Mouse (Mus musculus): ENCODE measurements around the gene Mov10l1. TPM values are rescaled to one million over a fixed set of nuclear protein-coding genes. Genes with fewer than 3 reads are reported as not detected.

The Mov10l1 gene
- not detected in 2 replicates for polyA plus RNA-seq (2012; rRNA removed)

GRCm38 (mm10) chr15:88982534-88983079 lies at the start of gene Mov10l1:
TSS of gene Mov10l1 (plus strand) at chr15:88982909.
- H3K27me3 ChIP-seq (ENCODE audit: control insufficient read depth, insufficient read depth, low read length): no peaks in the 10 kb centered on the region
- no peaks in the 10 kb centered on the region for H3K36me3 ChIP-seq (ENCODE audit: control insufficient read depth, insufficient read depth, low read length)
- H3K4me1 ChIP-seq (ENCODE audit: control insufficient read depth, insufficient read depth, insufficient read length, low read length): no peaks in the 10 kb centered on the region
- no peak for TF ChIP-seq POLR2A (IDR thresholded peaks at IDR 0.05; ENCODE audit: low read depth, low read length)
- TF ChIP-seq CTCF (IDR thresholded peaks at IDR 0.05; ENCODE audit: extremely low read depth, insufficient read length, insufficient replicate concordance, low read depth, low read length): no peak
- 91% methylated on average over 31 of the region's 31 CpGs for WGBS
- H3K27ac ChIP-seq (ENCODE audit: insufficient read depth, low read depth, low read length): no peak within 1 kb of the TSS
- no peak within 1 kb of the TSS for H3K4me3 ChIP-seq (ENCODE audit: low read depth, low read length)

- Histone ChIP-seq H3K36me3 (ENCODE audit: control insufficient read depth, insufficient read depth, low read length) (no peaks in the 10 kb centered on the region), H3K27ac (ENCODE audit: insufficient read depth, low read depth, low read length) (no peak overlapping the region), H3K27me3 (ENCODE audit: control insufficient read depth, insufficient read depth, low read length) (no peaks in the 10 kb centered on the region; the same call in 1 of the 2 replicates), H3K4me1 (ENCODE audit: control insufficient read depth, insufficient read depth, insufficient read length, low read length) (no peaks in the 10 kb centered on the region; the same call in 1 of the 2 replicates), H3K4me3 (ENCODE audit: low read depth, low read length) (no peak overlapping the region)
- WGBS: 54% methylated on average over 7 of the region's 7 CpGs
- no peak for TF ChIP-seq CTCF (IDR thresholded peaks at IDR 0.05; ENCODE audit: extremely low read depth, insufficient read length, insufficient replicate concordance, low read depth, low read length)
- no peak for TF ChIP-seq POLR2A (IDR thresholded peaks at IDR 0.05; ENCODE audit: low read depth, low read length)
Measured at GRCm38 (mm10) chr15:88934141-88934540, 48.6 kb upstream of the Mov10l1 start.

- Histone ChIP-seq H3K27me3 (ENCODE audit: control insufficient read depth, insufficient read depth, low read length) (no peaks in the 10 kb centered on the region), H3K4me3 (ENCODE audit: low read depth, low read length) (no peak overlapping the region), H3K36me3 (ENCODE audit: control insufficient read depth, insufficient read depth, low read length) (no peaks in the 10 kb centered on the region), H3K4me1 (ENCODE audit: control insufficient read depth, insufficient read depth, insufficient read length, low read length) (no peaks in the 10 kb centered on the region; the same call in 1 of the 2 replicates), H3K27ac (ENCODE audit: insufficient read depth, low read depth, low read length) (no peak overlapping the region)
- 41% methylated on average over 6 of the region's 6 CpGs for WGBS
- TF ChIP-seq CTCF (IDR thresholded peaks at IDR 0.05; ENCODE audit: extremely low read depth, insufficient read length, insufficient replicate concordance, low read depth, low read length): no peak
- no peak for TF ChIP-seq POLR2A (IDR thresholded peaks at IDR 0.05; ENCODE audit: low read depth, low read length)
Measured at GRCm38 (mm10) chr15:88936619-88937290, 46.0 kb upstream of the Mov10l1 start.

- TF ChIP-seq POLR2A (IDR thresholded peaks at IDR 0.05; ENCODE audit: low read depth, low read length) (no peak), CTCF (IDR thresholded peaks at IDR 0.05; ENCODE audit: extremely low read depth, insufficient read length, insufficient replicate concordance, low read depth, low read length) (no peak)
- Histone ChIP-seq H3K36me3 (ENCODE audit: control insufficient read depth, insufficient read depth, low read length) (no peaks in the 10 kb centered on the region), H3K4me3 (ENCODE audit: low read depth, low read length) (no peak overlapping the region), H3K4me1 (ENCODE audit: control insufficient read depth, insufficient read depth, insufficient read length, low read length) (no peaks in the 10 kb centered on the region; the same call in 1 of the 2 replicates), H3K27me3 (ENCODE audit: control insufficient read depth, insufficient read depth, low read length) (no peaks in the 10 kb centered on the region), H3K27ac (ENCODE audit: insufficient read depth, low read depth, low read length) (no peak overlapping the region)
- WGBS: 68% methylated on average over 2 of the region's 2 CpGs
Measured at GRCm38 (mm10) chr15:88937291-88937650, 45.4 kb upstream of the Mov10l1 start.

- Histone ChIP-seq H3K4me3 (ENCODE audit: low read depth, low read length) (no peak overlapping the region), H3K4me1 (ENCODE audit: control insufficient read depth, insufficient read depth, insufficient read length, low read length) (no peaks in the 10 kb centered on the region), H3K27ac (ENCODE audit: insufficient read depth, low read depth, low read length) (no peak overlapping the region), H3K27me3 (ENCODE audit: control insufficient read depth, insufficient read depth, low read length) (no peaks in the 10 kb centered on the region), H3K36me3 (ENCODE audit: control insufficient read depth, insufficient read depth, low read length) (no peaks in the 10 kb centered on the region)
- 66% methylated on average over 5 of the region's 5 CpGs for WGBS
- TF ChIP-seq CTCF (IDR thresholded peaks at IDR 0.05; ENCODE audit: extremely low read depth, insufficient read length, insufficient replicate concordance, low read depth, low read length) (no peak), POLR2A (IDR thresholded peaks at IDR 0.05; ENCODE audit: low read depth, low read length) (no peak)
Measured at GRCm38 (mm10) chr15:88942783-88943182, 39.9 kb upstream of the Mov10l1 start.

- no peak for TF ChIP-seq POLR2A (IDR thresholded peaks at IDR 0.05; ENCODE audit: low read depth, low read length)
- TF ChIP-seq CTCF (IDR thresholded peaks at IDR 0.05; ENCODE audit: extremely low read depth, insufficient read length, insufficient replicate concordance, low read depth, low read length): no peak
- H3K27ac ChIP-seq (ENCODE audit: insufficient read depth, low read depth, low read length): no peak overlapping the region
- H3K4me3 ChIP-seq (ENCODE audit: low read depth, low read length): no peak overlapping the region
- 64% methylated on average over 5 of the region's 5 CpGs for WGBS
- no peaks in the 10 kb centered on the region for H3K4me1 ChIP-seq (ENCODE audit: control insufficient read depth, insufficient read depth, insufficient read length, low read length)
- no peaks in the 10 kb centered on the region for H3K36me3 ChIP-seq (ENCODE audit: control insufficient read depth, insufficient read depth, low read length)
- no peaks in the 10 kb centered on the region for H3K27me3 ChIP-seq (ENCODE audit: control insufficient read depth, insufficient read depth, low read length)
Measured at GRCm38 (mm10) chr15:88943896-88944551, 38.7 kb upstream of the Mov10l1 start.

GRCm38 (mm10) chr15:88946851-88947250 lies 35.9 kb upstream of the Mov10l1 start:
- Histone ChIP-seq H3K27ac (ENCODE audit: insufficient read depth, low read depth, low read length) (no peak overlapping the region), H3K36me3 (ENCODE audit: control insufficient read depth, insufficient read depth, low read length) (no peaks in the 10 kb centered on the region), H3K27me3 (ENCODE audit: control insufficient read depth, insufficient read depth, low read length) (no peaks in the 10 kb centered on the region), H3K4me3 (ENCODE audit: low read depth, low read length) (no peak overlapping the region), H3K4me1 (ENCODE audit: control insufficient read depth, insufficient read depth, insufficient read length, low read length) (no peaks in the 10 kb centered on the region)
- TF ChIP-seq POLR2A (IDR thresholded peaks at IDR 0.05; ENCODE audit: low read depth, low read length) (no peak), CTCF (IDR thresholded peaks at IDR 0.05; ENCODE audit: extremely low read depth, insufficient read length, insufficient replicate concordance, low read depth, low read length) (no peak)
- WGBS: 30% methylated on average over 6 of the region's 6 CpGs

Measured in small intestine, adult 2 months (tissue).